Mouse (Mus musculus) intestine, postnatal 0 days (tissue): ENCODE results near the gene Nucb1. TPM values are rescaled to one million over a fixed set of nuclear protein-coding genes. Genes with fewer than 3 reads are reported as not detected.
"Not testable (repeated sequence)": the region's sequence is repeated elsewhere in the genome, so short reads cannot be mapped to it uniquely, and the experiment has no call there.

Experiments
- ATAC-seq: fragments of 200-750 bp; cut with Nextera tagmentation; 2 replicates; pipeline ENCODE4 v1.8.0; 2017; ENCODE audit warnings: mild to moderate bottlenecking, moderate TSS enrichment, moderate library complexity
- H3K27ac ChIP-seq: fragments of 300-500 bp; sonication (generic); 2 replicates; pipeline ENCODE4 v1.5.1; 2014; ENCODE audit warnings: mild to moderate bottlenecking, low read depth, low read length, moderate library complexity
- H3K27me3 ChIP-seq: fragments of 300-500 bp; sonication (generic); replicated peaks from 2 replicates; pipeline ENCODE4 v1.6.1; 2014; ENCODE audit warnings: low read length, mixed read lengths; ENCODE audit not compliant: control insufficient read depth, insufficient read depth
- H3K36me3 ChIP-seq: fragments of 300-500 bp; sonication (generic); 2 replicates; pipeline ENCODE4 v1.6.1; 2014; ENCODE audit warnings: mild to moderate bottlenecking, moderate library complexity; ENCODE audit not compliant: control insufficient read depth, insufficient read depth
- H3K4me1 ChIP-seq: fragments of 300-500 bp; sonication (generic); replicated peaks from 2 replicates; pipeline ENCODE4 v1.6.1; 2014; ENCODE audit warnings: antibody characterized with exemption, low read length, mixed read lengths; ENCODE audit not compliant: control insufficient read depth, insufficient read depth
- H3K4me2 ChIP-seq: fragments of 300-500 bp; sonication (generic); replicated peaks from 2 replicates; pipeline ENCODE4 v1.6.1; 2014; ENCODE audit warnings: low read depth, mild to moderate bottlenecking, moderate library complexity
- H3K4me3 ChIP-seq: fragments of 300-500 bp; sonication (generic); 2 replicates; pipeline ENCODE4 v1.5.1; 2014; ENCODE audit warnings: low read depth, low read length
- H3K9ac ChIP-seq: fragments of 300-500 bp; sonication (generic); 2 replicates; pipeline ENCODE4 v1.6.1; 2014; ENCODE audit warnings: mild to moderate bottlenecking, low read depth, low read length
- H3K9me3 ChIP-seq: fragments of 300-500 bp; sonication (generic); 2 replicates; pipeline ENCODE4 v1.6.1; 2016; ENCODE audit warnings: mixed run types; ENCODE audit not compliant: control insufficient read depth
- CTCF ChIP-seq: sonication (generic); IDR thresholded peaks from 2 replicates; pipeline ENCODE4 v1.5.1; 2016; ENCODE audit warnings: low read depth, mild to moderate bottlenecking, control low read depth, antibody characterized with exemption, moderate library complexity
- WGBS: fragments of 180-500 bp; shearing (Covaris S2); extraction: QIAGEN DNeasy Blood & Tissue Kit; methylation state at CpG from one replicate; pipeline ENCODE4 v1.1.7; 2014; 5-methylcytosine and 5-hydroxymethylcytosine counted together
- polyA plus RNA-seq: library from polyadenylated mRNA; unstranded; fragments of >200 nt; fragmentation: Nextera tagmentation; extraction: Ambion mirVana; gene quantifications from 2 replicates; pipeline ENCODE4 v1.2.1, GENCODE M21; 2015

Nucb1 gene
- polyA plus RNA-seq, 1 experiment from 2014 or later, result 199 TPM

GRCm38 (mm10) chr7:45538163-45539041 is 28.2 kb upstream of the Nucb1 start:
- peak overlapping the region; percentile 88 for H3K4me2 ChIP-seq
- peak; percentile 65 for TF ChIP-seq CTCF
- 4% methylated on average over 29 of the region's 29 CpGs for WGBS
- H3K27ac ChIP-seq, result no peak overlapping the region
- ATAC-seq, result peak; percentile 72
- H3K9me3 ChIP-seq, result no peaks in the 10 kb centered on the region
- H3K4me1 ChIP-seq, result no peaks in the 10 kb centered on the region
- peak overlapping the region; percentile 49 for H3K4me3 ChIP-seq
- peak overlapping the region; percentile 48 for H3K9ac ChIP-seq
- no peaks in the 10 kb centered on the region for H3K36me3 ChIP-seq
- no peaks in the 10 kb centered on the region for H3K27me3 ChIP-seq

- 0 out of 2 replicates have a peak overlapping the region, but pooled peaks have one; percentile 48 for H3K9ac ChIP-seq
- H3K9me3 ChIP-seq, result no peaks in the 10 kb centered on the region
- no peak for TF ChIP-seq CTCF
- peak overlapping the region; percentile 49; the same call in 1 of the 2 replicates for H3K4me3 ChIP-seq
- H3K4me2 ChIP-seq, result peak overlapping the region; percentile 88
- no peak overlapping the region for H3K27ac ChIP-seq
- ATAC-seq, result no peak
- H3K36me3 ChIP-seq, result no peaks in the 10 kb centered on the region
- no peaks in the 10 kb centered on the region for H3K27me3 ChIP-seq
- 83% methylated on average over 10 of the region's 10 CpGs for WGBS
- no peaks in the 10 kb centered on the region for H3K4me1 ChIP-seq
Measured at GRCm38 (mm10) chr7:45537602-45538001, 27.4 kb upstream of the Nucb1 start.

- Histone ChIP-seq H3K36me3 (no peaks in the 10 kb centered on the region), H3K27me3 (no peaks in the 10 kb centered on the region), H3K4me3 (no peak overlapping the region), H3K4me2 (no peak overlapping the region), H3K27ac (no peak overlapping the region), H3K9ac (no peak overlapping the region), H3K9me3 (no peaks in the 10 kb centered on the region), H3K4me1 (no peaks in the 10 kb centered on the region)
- 0 out of 2 replicates have a peak, but pooled peaks have one; percentile 18 for TF ChIP-seq CTCF
- WGBS, result 88% methylated on average over 1 of the region's 1 CpGs
- ATAC-seq, result no peak
Measured at GRCm38 (mm10) chr7:45535676-45536075, 25.5 kb upstream of the Nucb1 start.

GRCm38 (mm10) chr7:45530643-45531042 is 20.4 kb upstream of the Nucb1 start:
- WGBS, result 31% methylated on average over 2 of the region's 2 CpGs

GRCm38 (mm10) chr7:45529461-45529860 is 19.3 kb upstream of the Nucb1 start:
- H3K27me3 ChIP-seq, result no peaks in the 10 kb centered on the region
- H3K4me2 ChIP-seq, result no peak overlapping the region
- peaks cover 5% of the 10 kb centered on the region for H3K4me1 ChIP-seq
- H3K9ac ChIP-seq, result no peak overlapping the region
- H3K27ac ChIP-seq, result no peak overlapping the region
- no peak for ATAC-seq
- WGBS, result 20% methylated on average over 6 of the region's 6 CpGs
- TF ChIP-seq CTCF, result no peak
- H3K36me3 ChIP-seq, result no peaks in the 10 kb centered on the region
- no peak overlapping the region for H3K4me3 ChIP-seq
- H3K9me3 ChIP-seq, result no peaks in the 10 kb centered on the region

More at GRCm38 (mm10) chr7:45530643-45531042, 20.4 kb upstream of the Nucb1 start:
- Histone ChIP-seq H3K4me1 (no peaks in the 10 kb centered on the region; the same call in 1 of the 2 replicates), H3K9ac (no peak overlapping the region), H3K27ac (no peak overlapping the region), H3K36me3 (no peaks in the 10 kb centered on the region), H3K9me3 (no peaks in the 10 kb centered on the region), H3K4me2 (no peak overlapping the region), H3K4me3 (no peak overlapping the region), H3K27me3 (no peaks in the 10 kb centered on the region)
- no peak for ATAC-seq
- TF ChIP-seq CTCF, result no peak

GRCm38 (mm10) chr7:45527169-45527568 is 17.0 kb upstream of the Nucb1 start:
- not testable (repeated sequence) for H3K4me2 ChIP-seq, H3K36me3 ChIP-seq, H3K27ac ChIP-seq, H3K9ac ChIP-seq, H3K27me3 ChIP-seq, ATAC-seq, H3K9me3 ChIP-seq, H3K4me1 ChIP-seq, H3K4me3 ChIP-seq
- 92% methylated on average over 6 of the region's 6 CpGs for WGBS
